In the genomic region with DNA sequence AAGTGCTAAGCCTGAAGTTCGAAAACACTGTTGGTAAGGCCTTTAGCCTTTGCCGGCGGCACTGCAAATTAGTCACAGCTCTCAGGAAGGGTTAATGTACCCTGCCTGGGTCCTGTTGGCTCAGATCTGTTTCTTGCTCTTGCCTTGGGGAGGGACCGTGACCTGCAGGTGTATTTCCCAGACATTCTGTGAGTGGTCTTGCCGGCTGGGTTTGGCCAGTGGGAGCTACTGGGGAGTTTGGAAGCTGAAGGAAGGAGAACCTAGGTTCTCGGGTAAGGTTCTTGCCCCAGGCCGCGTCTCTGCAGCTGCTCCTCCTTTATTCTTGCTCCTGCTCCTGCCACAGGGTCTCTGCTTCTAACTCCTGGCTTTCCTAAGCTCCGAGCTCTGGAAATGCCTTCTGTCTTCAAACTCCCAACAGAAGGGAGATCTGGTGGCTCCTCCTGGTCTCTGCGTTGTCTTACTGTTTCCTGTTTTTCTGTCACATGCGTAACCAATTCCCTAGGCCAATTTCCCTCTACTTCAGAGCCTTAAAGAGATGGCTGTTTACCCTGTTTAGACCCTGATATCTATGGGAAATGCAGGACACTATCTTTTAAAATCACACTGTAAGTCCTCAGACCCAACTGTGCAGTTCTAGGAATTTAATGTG, we compare ENCODE assay signal across 9 mouse cellular contexts. TPM values are rescaled to one million over a fixed set of nuclear protein-coding genes. Genes with fewer than 3 reads are reported as not detected.
DNase-seq lines count a peak whose midpoint lies in the region; ATAC-seq and TF ChIP-seq lines count a peak whose summit lies in the region.
"Had no signal": no experiment of that assay in that cellular context is flagged by ENCODE, and none has a peak within 500 bp of the region (broad histone marks: within the 10 kb centered on the region; RNA-seq: fewer than 3 reads in every experiment).

No protein-coding gene starts in this region.

- 69% methylated on average over 11 of the region's 11 CpGs for WGBS in forebrain, postnatal 0 days
- WGBS in forebrain, embryonic 15.5 days, result 76% methylated on average over 11 of the region's 11 CpGs
- 65% methylated on average over 11 of the region's 11 CpGs for WGBS in neural tube, embryonic 13.5 days
- WGBS in neural tube, embryonic 15.5 days, result 64% methylated on average over 11 of the region's 11 CpGs
- WGBS in kidney, embryonic 15.5 days, result 34% methylated on average over 11 of the region's 11 CpGs
- WGBS in stomach, embryonic 16.5 days, result 52% methylated on average over 11 of the region's 11 CpGs

- no peaks in the 10 kb centered on the region for H3K27me3 ChIP-seq in forebrain, postnatal 0 days (ENCODE audit: insufficient read depth, low read length)
- no peaks in the 10 kb centered on the region for H3K27me3 ChIP-seq in forebrain, embryonic 15.5 days
- no peaks in the 10 kb centered on the region for H3K27me3 ChIP-seq in neural tube, embryonic 13.5 days
- no peaks in the 10 kb centered on the region for H3K27me3 ChIP-seq in neural tube, embryonic 15.5 days (replicated peaks)
- H3K27me3 ChIP-seq in kidney, embryonic 15.5 days, result no peaks in the 10 kb centered on the region
- H3K27me3 ChIP-seq in stomach, embryonic 16.5 days (ENCODE audit: control insufficient read depth, insufficient read depth, low read length), result no peaks in the 10 kb centered on the region

- TF ChIP-seq CTCF in forebrain, postnatal 0 days (IDR thresholded peaks at IDR 0.05; ENCODE audit: low read depth), result no peak

- H3K4me2 ChIP-seq in forebrain, postnatal 0 days (ENCODE audit: low read depth), result peak overlapping the region; percentile 24; the same call in 1 of the 2 replicates
- H3K4me2 ChIP-seq in forebrain, embryonic 15.5 days (replicated peaks), result no peak overlapping the region
- no peak overlapping the region for H3K4me2 ChIP-seq in neural tube, embryonic 13.5 days
- H3K4me2 ChIP-seq in neural tube, embryonic 15.5 days, result no peak overlapping the region
- peak overlapping the region; percentile 46 for H3K4me2 ChIP-seq in kidney, embryonic 15.5 days
- peak overlapping the region; percentile 30; the same call in 1 of the 2 replicates for H3K4me2 ChIP-seq in stomach, embryonic 16.5 days (ENCODE audit: low read depth, low read length)

- H3K4me3 ChIP-seq in forebrain, postnatal 0 days (ENCODE audit: low read depth, low read length), result no peak overlapping the region
- no peak overlapping the region for H3K4me3 ChIP-seq in forebrain, embryonic 15.5 days
- no peak overlapping the region for H3K4me3 ChIP-seq in neural tube, embryonic 13.5 days
- no peak overlapping the region for H3K4me3 ChIP-seq in neural tube, embryonic 15.5 days (replicated peaks)
- peak overlapping the region; percentile 6 for H3K4me3 ChIP-seq in kidney, embryonic 15.5 days (replicated peaks)
- peak overlapping the region; percentile 9 for H3K4me3 ChIP-seq in stomach, embryonic 16.5 days (replicated peaks; ENCODE audit: low read length)

- no peak for ATAC-seq in forebrain, postnatal 0 days
- no peak for ATAC-seq in forebrain, embryonic 15.5 days (replicated peaks)
- no peak for ATAC-seq in neural tube, embryonic 13.5 days (ENCODE audit: low read depth)
- no peak for ATAC-seq in neural tube, embryonic 15.5 days (ENCODE audit: low FRiP score)
- no peak for ATAC-seq in kidney, embryonic 15.5 days (replicated peaks; ENCODE audit: low FRiP score)
- no peak for ATAC-seq in stomach, embryonic 16.5 days (ENCODE audit: insufficient read depth, low FRiP score)

- H3K4me1 ChIP-seq in forebrain, postnatal 0 days (ENCODE audit: insufficient read depth), result peaks cover 20% of the 10 kb centered on the region; the same call in 1 of the 2 replicates
- peaks cover 23% of the 10 kb centered on the region for H3K4me1 ChIP-seq in forebrain, embryonic 15.5 days
- H3K4me1 ChIP-seq in neural tube, embryonic 13.5 days (replicated peaks), result peaks cover 43% of the 10 kb centered on the region
- peaks cover 32% of the 10 kb centered on the region for H3K4me1 ChIP-seq in neural tube, embryonic 15.5 days
- H3K4me1 ChIP-seq in kidney, embryonic 15.5 days, result peaks cover 62% of the 10 kb centered on the region
- peaks cover 30% of the 10 kb centered on the region for H3K4me1 ChIP-seq in stomach, embryonic 16.5 days (ENCODE audit: control insufficient read depth, insufficient read depth, low read length)

- DNase-seq in forebrain, postnatal 0 days, result peak; percentile 61
- no peak for DNase-seq in cerebellum, adult 9-11 months
- no peak for DNase-seq in ovary, postnatal 14 days (ENCODE audit: low spot score)
- DNase-seq: B cell, adult 2 months had no signal

- H3K27ac ChIP-seq in forebrain, postnatal 0 days (ENCODE audit: low read depth, low read length), result 0 out of 2 replicates have a peak overlapping the region, but pooled peaks have one; percentile 54
- no peak overlapping the region for H3K27ac ChIP-seq in forebrain, embryonic 15.5 days (replicated peaks)
- 0 out of 2 replicates have a peak overlapping the region, but pooled peaks have one; percentile 15 for H3K27ac ChIP-seq in neural tube, embryonic 13.5 days (replicated peaks)
- no peak overlapping the region for H3K27ac ChIP-seq in neural tube, embryonic 15.5 days (replicated peaks)
- peak overlapping the region; percentile 71 for H3K27ac ChIP-seq in kidney, embryonic 15.5 days
- H3K27ac ChIP-seq in stomach, embryonic 16.5 days (ENCODE audit: low read length), result peak overlapping the region; percentile 63

- no peak overlapping the region for H3K9ac ChIP-seq in forebrain, postnatal 0 days
- H3K9ac ChIP-seq in forebrain, embryonic 15.5 days (replicated peaks), result no peak overlapping the region
- no peak overlapping the region for H3K9ac ChIP-seq in neural tube, embryonic 13.5 days
- H3K9ac ChIP-seq in neural tube, embryonic 15.5 days (replicated peaks), result no peak overlapping the region
- peak overlapping the region; percentile 15; the same call in 1 of the 2 replicates for H3K9ac ChIP-seq in kidney, embryonic 15.5 days
- peak overlapping the region; percentile 43 for H3K9ac ChIP-seq in stomach, embryonic 16.5 days (ENCODE audit: low read length)

- H3K36me3 ChIP-seq in forebrain, postnatal 0 days (ENCODE audit: insufficient read depth), result no peaks in the 10 kb centered on the region
- no peaks in the 10 kb centered on the region for H3K36me3 ChIP-seq in forebrain, embryonic 15.5 days
- H3K36me3 ChIP-seq in neural tube, embryonic 13.5 days, result no peaks in the 10 kb centered on the region
- no peaks in the 10 kb centered on the region for H3K36me3 ChIP-seq in neural tube, embryonic 15.5 days
- H3K36me3 ChIP-seq in kidney, embryonic 15.5 days, result no peaks in the 10 kb centered on the region; the same call in 1 of the 2 replicates
- H3K36me3 ChIP-seq in stomach, embryonic 16.5 days (ENCODE audit: control insufficient read depth, insufficient read depth, low read length), result no peaks in the 10 kb centered on the region

- no peaks in the 10 kb centered on the region for H3K9me3 ChIP-seq in forebrain, postnatal 0 days (ENCODE audit: low read length)
- H3K9me3 ChIP-seq in forebrain, embryonic 15.5 days, result no peaks in the 10 kb centered on the region
- no peaks in the 10 kb centered on the region for H3K9me3 ChIP-seq in neural tube, embryonic 13.5 days
- H3K9me3 ChIP-seq in neural tube, embryonic 15.5 days (replicated peaks), result no peaks in the 10 kb centered on the region
- H3K9me3 ChIP-seq in kidney, embryonic 15.5 days (replicated peaks), result no peaks in the 10 kb centered on the region
- H3K9me3 ChIP-seq in stomach, embryonic 16.5 days (replicated peaks; ENCODE audit: control insufficient read depth, low read length), result no peaks in the 10 kb centered on the region

RNA-seq across cellular contexts. Expression of gene Cyth3, which starts 3.8 kb away (rescaled TPM):
- 63.4 and 72.4 TPM in 2 replicates for total RNA-seq in forebrain, postnatal 0 days (2014; rRNA removed)
- 42.5 and 44.3 TPM in 2 replicates for polyA plus RNA-seq in forebrain, postnatal 0 days (2015; fragmentation: Nextera tagmentation; extraction: Ambion mirVana)
- polyA plus RNA-seq in forebrain, embryonic 15.5 days (2015; fragmentation: Nextera tagmentation; extraction: Ambion mirVana), result 38.4 and 42.6 TPM in 2 replicates
- 43.1 and 45.2 TPM in 2 replicates for polyA plus RNA-seq in neural tube, embryonic 13.5 days (2015; fragmentation: Nextera tagmentation; extraction: Ambion mirVana)
- 42.2 and 43.2 TPM in 2 replicates for polyA plus RNA-seq in neural tube, embryonic 15.5 days (2015; fragmentation: Nextera tagmentation; extraction: Ambion mirVana)
- 66.0 and 71.5 TPM in 2 replicates for polyA plus RNA-seq in kidney, embryonic 15.5 days (2015; fragmentation: Nextera tagmentation; extraction: Ambion mirVana)
- polyA plus RNA-seq in stomach, embryonic 16.5 days (2015; fragmentation: Nextera tagmentation; extraction: Ambion mirVana), result 61.8 and 74.0 TPM in 2 replicates

Comparison
In these comparisons a context has a peak if more than half of its experiments do, and no peak if none do; other contexts are left out.
1. H3K27ac ChIP-seq: peak in forebrain, postnatal 0 days (single experiment), neural tube, embryonic 13.5 days (single experiment), kidney, embryonic 15.5 days (single experiment) and stomach, embryonic 16.5 days (single experiment); none in forebrain, embryonic 15.5 days (single experiment) and neural tube, embryonic 15.5 days (single experiment).
2. H3K4me2 ChIP-seq: peak in forebrain, postnatal 0 days (single experiment), kidney, embryonic 15.5 days (single experiment) and stomach, embryonic 16.5 days (single experiment); none in forebrain, embryonic 15.5 days (single experiment), neural tube, embryonic 13.5 days (single experiment) and neural tube, embryonic 15.5 days (single experiment).
3. H3K4me3 ChIP-seq: peak in kidney, embryonic 15.5 days (single experiment) and stomach, embryonic 16.5 days (single experiment); none in forebrain, postnatal 0 days (single experiment), forebrain, embryonic 15.5 days (single experiment), neural tube, embryonic 13.5 days (single experiment) and neural tube, embryonic 15.5 days (single experiment).
4. H3K9ac ChIP-seq: peak in kidney, embryonic 15.5 days (single experiment) and stomach, embryonic 16.5 days (single experiment); none in forebrain, postnatal 0 days (single experiment), forebrain, embryonic 15.5 days (single experiment), neural tube, embryonic 13.5 days (single experiment) and neural tube, embryonic 15.5 days (single experiment).